Mouse (Mus musculus): ENCODE measurements around the gene Ifi47.
A peak's percentile ranks its signal among the peaks of the same experiment; 100 is the strongest.
"Not testable (repeated sequence)": the region's sequence is repeated elsewhere in the genome, so short reads cannot be mapped to it uniquely, and the experiment has no call there.

GRCm38 (mm10) chr11:49076001-49076757, at the start of gene Ifi47:
- 0 out of 2 replicates have a peak, but pooled peaks have one; percentile 9 for TF ChIP-seq CTCF (IDR thresholded peaks at IDR 0.05; ENCODE audit: low read depth)
- not testable (repeated sequence) for TF ChIP-seq EP300 (optimal IDR thresholded peaks at IDR 0.05)
